Mouse (Mus musculus): ENCODE measurements around the gene Tmem185b.

GRCm38 (mm10) chr1:119532165-119532564 is 6.2 kb downstream of the Tmem185b start:
- TF ChIP-seq POLR2A (IDR thresholded peaks at IDR 0.05; ENCODE audit: low read depth, low read length) (no peak), CTCF (IDR thresholded peaks at IDR 0.05; ENCODE audit: extremely low read depth, insufficient read length, insufficient replicate concordance, low read depth, low read length) (no peak)
